Mouse (Mus musculus): ENCODE results near the gene Trmt1.

- no peak for TF ChIP-seq POLR2A (IDR thresholded peaks at IDR 0.05; ENCODE audit: extremely low read depth, insufficient read depth, low read length)
- TF ChIP-seq CTCF (IDR thresholded peaks at IDR 0.05; ENCODE audit: extremely low read depth, insufficient read depth, low read length), result no peak
These were observed 31.5 kb upstream of the Trmt1 start for GRCm38 (mm10) chr8:84654597-84654996.
